Mouse (Mus musculus) ovary, postnatal 10 days (tissue): ENCODE data around the gene Galnt17.

Source experiments
- DNase-seq: peaks from one replicate; pipeline ENCODE4 v3.0.0; 2022; ENCODE audit warnings: low spot score

Galnt17 gene

DNA sequence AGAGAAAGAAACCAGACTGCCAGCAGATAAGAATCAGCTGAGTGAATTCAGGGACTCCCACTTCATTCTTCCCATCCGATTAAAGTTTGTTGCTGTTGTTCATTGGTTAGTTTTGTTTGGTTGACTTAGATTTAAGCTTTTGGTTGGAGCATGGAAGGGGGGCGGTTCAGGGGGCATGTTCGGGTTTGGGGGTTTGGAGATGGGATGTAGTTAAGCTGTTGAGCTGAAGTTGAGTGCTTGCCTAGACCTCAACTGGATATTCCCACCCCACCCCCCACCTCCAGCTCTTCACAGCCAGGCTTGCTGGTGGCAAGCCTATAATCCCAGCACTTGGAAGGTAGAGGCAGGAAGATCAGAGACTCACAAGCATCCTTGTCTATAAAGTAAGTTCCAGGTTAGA is at the start of gene Galnt17:
Gene Galnt17 (minus strand): TSS at position 101 of the 400 bp plus-strand sequence.
- DNase-seq, result no peak

DNA sequence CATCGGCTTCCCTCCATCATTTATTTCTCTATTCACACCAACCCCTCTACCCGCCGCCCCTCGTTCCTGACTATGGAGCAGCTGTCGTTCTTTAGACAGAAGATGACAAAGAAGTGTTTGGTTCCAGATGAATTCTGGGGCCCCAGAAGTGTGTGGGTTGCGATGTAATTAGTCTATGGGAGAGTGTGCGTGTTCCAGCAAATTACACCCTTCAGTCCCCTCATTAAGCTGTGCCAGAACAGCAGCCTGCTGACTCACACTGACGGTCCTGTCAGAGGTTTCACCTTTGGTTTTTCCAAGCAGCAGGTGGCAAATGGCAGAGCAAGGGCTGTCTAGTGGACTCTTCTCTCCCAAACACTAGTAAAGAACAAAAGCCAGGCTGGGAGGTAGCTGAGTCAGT is 26.2 kb upstream of the Galnt17 start:
- no peak for DNase-seq

GRCm38 (mm10) chr5:131321286-131321685 is 13.0 kb upstream of the Galnt17 start:
- no peak for DNase-seq

- no peak for DNase-seq
Observed at GRCm38 (mm10) chr5:131319605-131320004, 11.3 kb upstream of the Galnt17 start.

- DNase-seq, result no peak
Observed at GRCm38 (mm10) chr5:131319141-131319540, 10.8 kb upstream of the Galnt17 start.

- DNase-seq, result no peak
Observed at GRCm38 (mm10) chr5:131315016-131315415, 6.7 kb upstream of the Galnt17 start.

- peak; percentile 51 for DNase-seq
Observed at GRCm38 (mm10) chr5:131307656-131308151, 593 bp downstream of the Galnt17 start.

- peak; percentile 34 for DNase-seq
Observed at GRCm38 (mm10) chr5:131306908-131307655, 1.2 kb downstream of the Galnt17 start.

DNA sequence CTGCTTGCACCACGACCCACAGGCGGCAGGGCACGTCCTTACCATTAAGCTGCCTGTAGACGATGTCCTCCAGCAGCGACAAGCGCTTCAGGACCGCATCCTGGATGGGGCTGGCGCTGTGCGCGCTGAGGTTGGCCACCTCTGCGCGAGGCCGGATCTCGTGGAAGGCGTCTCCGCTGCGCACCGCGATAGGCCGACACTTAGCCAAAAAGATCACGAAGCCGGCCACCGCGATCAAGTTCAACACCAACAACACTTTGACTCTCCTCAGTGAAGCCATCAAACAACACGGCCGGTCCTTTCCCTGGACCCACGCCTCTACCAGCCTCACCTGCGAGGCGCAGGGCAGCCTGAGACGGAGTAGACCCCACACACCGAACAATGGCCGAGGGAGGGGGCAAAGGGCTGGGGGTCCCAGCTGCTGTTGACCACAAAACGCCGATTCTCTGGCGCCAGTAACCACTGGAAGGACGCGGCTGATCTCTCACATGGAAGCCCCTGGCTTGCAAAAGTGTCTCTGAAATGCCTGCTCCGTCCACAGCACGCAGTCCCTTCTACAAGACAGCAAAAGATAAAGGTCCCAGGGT is 1.9 kb downstream of the Galnt17 start:
- DNase-seq, result peak; percentile 2

DNA sequence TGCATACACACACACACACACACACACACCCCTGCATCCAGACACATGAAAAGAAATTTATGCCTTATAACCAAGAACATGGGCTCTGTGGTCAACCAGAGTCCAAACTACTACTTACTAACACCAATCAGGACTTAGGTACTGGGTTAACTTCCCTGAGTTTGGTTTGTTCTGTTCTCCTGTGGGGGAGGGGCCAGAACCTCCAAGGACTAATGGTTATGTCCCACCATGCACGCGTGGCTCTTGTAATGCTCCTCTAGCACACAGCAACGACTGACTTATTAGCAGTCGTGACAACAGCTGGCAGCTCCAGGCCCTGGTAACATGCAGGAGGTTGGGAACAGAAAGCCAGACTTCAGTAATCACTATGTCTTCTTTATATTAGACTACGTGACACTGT is 3.1 kb downstream of the Galnt17 start:
- DNase-seq, result no peak

- DNase-seq, result no peak
Observed at GRCm38 (mm10) chr5:131301526-131301925, 6.8 kb downstream of the Galnt17 start.

DNA sequence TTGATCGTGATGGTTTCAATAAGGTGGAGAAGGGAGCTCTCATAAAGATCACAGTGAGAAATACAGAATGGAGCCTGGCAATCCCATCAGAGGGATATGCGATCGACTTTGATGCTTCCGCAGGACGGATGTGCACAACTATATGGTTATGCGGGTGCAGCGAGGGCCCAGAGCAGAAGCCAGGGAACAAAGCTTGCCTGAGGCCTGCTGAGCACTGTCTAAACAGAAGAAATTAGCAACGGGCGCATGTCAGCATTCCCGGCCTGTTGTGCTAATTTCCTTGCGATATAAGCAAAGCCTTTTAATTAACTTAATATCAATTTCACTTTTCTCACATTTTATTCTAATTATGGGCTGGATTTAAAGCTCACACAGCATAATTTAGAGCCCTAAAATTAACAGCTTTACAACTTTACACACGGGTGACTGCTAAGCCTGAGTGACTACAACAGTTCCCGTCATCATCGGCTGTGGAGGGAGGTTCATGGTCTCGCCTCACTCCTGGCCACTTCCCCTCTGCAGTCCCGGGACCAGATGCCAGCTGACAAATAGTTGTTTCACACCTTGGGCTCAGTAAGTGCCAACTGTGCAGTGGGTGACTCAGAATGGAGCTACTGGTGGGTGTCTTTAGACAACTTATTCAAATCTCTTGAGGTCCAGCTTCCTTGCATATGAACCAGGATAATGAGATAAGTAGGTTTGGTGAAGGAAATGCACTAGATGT is 14.4 kb downstream of the Galnt17 start:
- no peak for DNase-seq

- DNase-seq, result no peak
Observed at GRCm38 (mm10) chr5:131287091-131287490, 21.2 kb downstream of the Galnt17 start.

DNA sequence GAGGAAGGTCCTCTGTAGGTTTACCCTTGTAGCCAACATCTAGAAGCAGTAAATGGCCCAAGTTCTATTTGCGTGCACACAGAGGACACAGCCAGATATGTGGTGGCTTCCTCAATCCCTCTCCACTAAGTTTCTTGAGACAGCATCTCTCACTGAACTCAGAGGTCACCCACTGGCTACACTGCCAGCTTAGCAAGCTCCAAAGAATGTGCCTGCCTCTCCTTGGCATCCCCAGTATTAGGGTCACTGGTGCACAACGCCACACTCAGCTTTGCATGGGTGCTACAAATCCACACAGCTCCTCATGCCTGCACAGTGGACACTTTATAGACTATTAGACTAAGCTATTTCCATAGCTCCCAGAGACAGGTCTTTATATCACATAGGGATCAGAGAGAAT is 21.6 kb downstream of the Galnt17 start:
- no peak for DNase-seq

DNA sequence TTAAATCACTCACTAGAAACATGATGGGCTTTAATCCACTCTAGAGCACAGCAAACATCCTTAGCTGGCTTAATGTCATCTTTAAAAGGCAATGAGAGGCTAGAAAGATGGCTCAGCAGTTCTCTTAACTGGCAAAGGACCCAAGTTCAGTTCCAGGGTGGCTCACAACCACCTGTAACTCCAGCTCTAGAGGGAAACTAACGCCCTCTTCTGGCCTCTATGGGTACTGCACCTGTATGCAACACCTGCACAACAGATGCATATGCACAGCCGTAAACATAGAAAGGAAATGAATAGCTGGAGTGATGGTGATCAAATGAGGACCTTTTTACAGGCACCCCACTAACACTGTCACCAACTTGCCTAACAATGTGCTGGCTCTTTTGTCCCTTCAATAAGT is 27.9 kb downstream of the Galnt17 start:
- DNase-seq, result no peak

DNA sequence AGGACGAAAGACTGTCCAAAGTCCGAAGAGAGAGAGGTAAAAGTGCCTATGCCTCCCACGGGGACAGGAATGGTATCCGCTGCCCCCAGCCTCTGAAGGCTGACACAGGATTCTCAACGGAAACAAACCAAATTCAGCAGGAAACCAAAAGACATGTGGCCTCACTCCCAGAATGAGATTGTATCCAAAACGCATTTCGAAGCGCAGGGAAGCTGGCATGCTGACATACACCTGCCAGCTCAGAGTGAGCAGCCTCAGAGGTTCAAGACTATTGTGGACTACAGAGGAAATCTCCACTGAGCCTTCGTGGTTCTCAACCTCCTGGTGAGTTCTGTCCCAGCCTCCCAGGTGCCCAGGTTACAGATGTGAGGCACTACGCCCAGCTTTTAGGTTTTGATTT is 29.0 kb downstream of the Galnt17 start:
- no peak for DNase-seq

- DNase-seq, result no peak
Observed at GRCm38 (mm10) chr5:131277227-131277626, 31.1 kb downstream of the Galnt17 start.

GRCm38 (mm10) chr5:131266291-131266690 is 42.0 kb downstream of the Galnt17 start:
- no peak for DNase-seq

DNA sequence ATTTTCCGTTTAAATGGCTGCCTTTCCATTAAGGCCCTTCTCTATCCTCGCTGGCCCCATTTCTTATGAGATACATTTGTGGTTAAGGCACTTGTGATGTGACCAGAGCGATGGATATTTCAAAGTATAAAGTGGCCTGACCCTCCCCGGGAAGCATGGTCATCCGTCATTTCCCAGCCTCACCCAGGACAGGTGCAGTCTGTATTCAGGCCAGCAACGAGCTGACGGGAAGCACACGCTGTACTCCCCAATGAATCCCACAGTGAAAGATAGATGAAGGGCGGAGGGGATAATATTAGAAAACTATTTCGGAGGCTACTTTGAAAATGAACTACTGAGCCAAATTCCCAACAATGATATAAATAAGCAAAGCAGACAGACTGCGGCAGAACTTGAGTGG is 44.2 kb downstream of the Galnt17 start:
- DNase-seq, result no peak

GRCm38 (mm10) chr5:131250701-131251636 is 57.3 kb downstream of the Galnt17 start:
- DNase-seq, result no peak

- no peak for DNase-seq
Observed at GRCm38 (mm10) chr5:131248416-131248815, 59.9 kb downstream of the Galnt17 start.

DNA sequence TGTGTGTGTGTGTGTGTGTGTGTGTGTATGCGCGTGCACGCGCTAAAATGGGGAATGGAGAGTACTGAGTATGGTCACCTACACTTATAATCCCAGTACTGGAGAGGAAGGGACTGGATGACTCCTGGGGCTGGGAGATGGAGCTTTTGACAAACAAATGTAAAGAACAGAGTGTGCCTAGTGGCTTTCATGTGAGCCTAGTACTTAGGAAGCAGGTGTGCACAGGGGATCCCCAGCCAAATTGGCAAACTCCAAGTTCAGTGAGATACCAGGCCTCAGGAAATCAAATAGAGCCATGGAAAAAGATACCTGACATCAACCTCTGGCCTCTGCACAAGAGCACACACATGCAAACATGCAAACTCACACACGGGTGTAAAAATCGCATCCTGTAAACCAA is 61.7 kb downstream of the Galnt17 start:
- no peak for DNase-seq
